Mouse (Mus musculus) limb, embryonic 10.5 days (tissue): ENCODE results near the gene Cnksr1. TPM values are rescaled to one million over a fixed set of nuclear protein-coding genes. Genes with fewer than 3 reads are reported as not detected.

Source experiments
- DNase-seq: peaks from one replicate; pipeline ENCODE4 v3.0.0-alpha.2; 2017; ENCODE audit warnings: low spot score
- H3K27ac ChIP-seq: fragments of 300-500 bp; sonication (generic); 2 replicates; pipeline ENCODE4 v1.5.1; 2016; ENCODE audit warnings: mild to moderate bottlenecking
- H3K27me3 ChIP-seq: fragments of 300-500 bp; sonication (generic); 2 replicates; pipeline ENCODE4 v1.6.1; 2016; ENCODE audit warnings: low read depth, mild to moderate bottlenecking; ENCODE audit not compliant: poor library complexity, severe bottlenecking
- H3K36me3 ChIP-seq: fragments of 300-500 bp; sonication (generic); 2 replicates; pipeline ENCODE4 v1.6.1; 2016; ENCODE audit warnings: mild to moderate bottlenecking, moderate library complexity
- H3K4me1 ChIP-seq: fragments of 300-500 bp; sonication (generic); 2 replicates; pipeline ENCODE4 v1.6.1; 2016
- H3K4me3 ChIP-seq: fragments of 300-500 bp; sonication (generic); 2 replicates; pipeline ENCODE4 v1.5.1; 2016; ENCODE audit warnings: mild to moderate bottlenecking, moderate library complexity
- H3K9me3 ChIP-seq: fragments of 300-500 bp; sonication (generic); replicated peaks from 2 replicates; pipeline ENCODE4 v1.6.1; 2016; ENCODE audit warnings: mild to moderate bottlenecking
- WGBS: fragments of 180-500 bp; shearing (Covaris S2); methylation state at CpG from one replicate; pipeline ENCODE4 v1.1.7; 2016; 5-methylcytosine and 5-hydroxymethylcytosine counted together
- polyA plus RNA-seq: library from polyadenylated mRNA; unstranded; fragments of >200 nt; fragmentation: Nextera tagmentation; extraction: Ambion mirVana; gene quantifications from 2 replicates; pipeline ENCODE4 v1.2.1, GENCODE M21; 2016

Gene Cnksr1
- polyA plus RNA-seq, 1 experiment from 2014 or later = 0.76 TPM

DNA sequence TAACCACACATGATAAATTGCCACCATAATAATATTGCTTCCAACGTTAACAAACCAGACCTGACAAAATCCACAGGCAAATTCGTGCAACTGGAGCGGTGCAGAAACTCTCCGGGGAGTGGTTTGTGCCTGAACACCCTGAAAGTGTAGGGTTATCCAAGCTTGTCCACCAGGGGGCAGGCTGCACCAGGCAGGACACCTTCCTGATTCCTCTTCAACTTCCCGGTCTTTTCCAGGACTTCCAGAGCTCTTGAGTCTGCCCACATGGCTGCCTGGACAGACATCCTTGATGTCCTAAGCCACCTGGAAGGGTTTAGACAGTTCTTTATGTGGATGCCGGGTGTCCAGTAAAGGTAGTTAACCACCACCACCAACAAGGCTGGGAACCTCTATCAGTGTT is 25.0 kb upstream of the Cnksr1 start:
- Histone ChIP-seq H3K27ac (no peak overlapping the region), H3K4me3 (no peak overlapping the region), H3K36me3 (no peaks in the 10 kb centered on the region), H3K4me1 (no peaks in the 10 kb centered on the region; the same call in 1 of the 2 replicates), H3K9me3 (no peaks in the 10 kb centered on the region), H3K27me3 (no peaks in the 10 kb centered on the region)
- peak; percentile 71 for DNase-seq
- WGBS = 32% methylated on average over 6 of the region's 6 CpGs

DNA sequence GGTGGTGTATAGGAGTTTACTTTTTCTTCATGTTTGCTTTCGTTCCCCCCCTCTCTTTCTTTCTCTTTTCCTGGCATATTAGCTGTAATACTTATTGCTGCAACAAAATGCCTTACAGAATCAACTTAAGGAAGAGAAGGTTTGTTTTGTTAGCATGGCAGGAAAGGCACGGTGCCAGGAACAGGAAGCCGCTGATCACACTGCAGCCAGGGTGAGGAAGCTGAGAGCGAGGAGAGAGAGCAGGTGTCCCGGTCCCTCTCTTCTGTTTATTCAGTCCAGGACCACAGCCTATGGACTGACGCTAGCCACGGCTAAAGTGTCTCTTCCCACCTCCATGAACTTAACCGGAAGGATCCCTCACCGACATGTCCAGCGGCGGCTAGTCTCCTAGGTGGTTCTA is 20.2 kb upstream of the Cnksr1 start:
- Histone ChIP-seq H3K36me3 (no peaks in the 10 kb centered on the region), H3K27me3 (peaks cover 29% of the 10 kb centered on the region), H3K9me3 (no peaks in the 10 kb centered on the region), H3K4me1 (peaks cover 48% of the 10 kb centered on the region), H3K4me3 (no peak overlapping the region), H3K27ac (no peak overlapping the region)
- 75% methylated on average over 11 of the region's 11 CpGs for WGBS
- DNase-seq = no peak

GRCm38 (mm10) chr4:134257198-134258009 is 19.2 kb upstream of the Cnksr1 start:
- peaks cover 39% of the 10 kb centered on the region for H3K27me3 ChIP-seq
- no peak overlapping the region for H3K4me3 ChIP-seq
- H3K36me3 ChIP-seq = no peaks in the 10 kb centered on the region
- WGBS = 8% methylated on average over 11 of the region's 11 CpGs
- DNase-seq = peak; percentile 34
- H3K27ac ChIP-seq = peak overlapping the region; percentile 82
- H3K9me3 ChIP-seq = no peaks in the 10 kb centered on the region
- peaks cover 57% of the 10 kb centered on the region for H3K4me1 ChIP-seq

DNA sequence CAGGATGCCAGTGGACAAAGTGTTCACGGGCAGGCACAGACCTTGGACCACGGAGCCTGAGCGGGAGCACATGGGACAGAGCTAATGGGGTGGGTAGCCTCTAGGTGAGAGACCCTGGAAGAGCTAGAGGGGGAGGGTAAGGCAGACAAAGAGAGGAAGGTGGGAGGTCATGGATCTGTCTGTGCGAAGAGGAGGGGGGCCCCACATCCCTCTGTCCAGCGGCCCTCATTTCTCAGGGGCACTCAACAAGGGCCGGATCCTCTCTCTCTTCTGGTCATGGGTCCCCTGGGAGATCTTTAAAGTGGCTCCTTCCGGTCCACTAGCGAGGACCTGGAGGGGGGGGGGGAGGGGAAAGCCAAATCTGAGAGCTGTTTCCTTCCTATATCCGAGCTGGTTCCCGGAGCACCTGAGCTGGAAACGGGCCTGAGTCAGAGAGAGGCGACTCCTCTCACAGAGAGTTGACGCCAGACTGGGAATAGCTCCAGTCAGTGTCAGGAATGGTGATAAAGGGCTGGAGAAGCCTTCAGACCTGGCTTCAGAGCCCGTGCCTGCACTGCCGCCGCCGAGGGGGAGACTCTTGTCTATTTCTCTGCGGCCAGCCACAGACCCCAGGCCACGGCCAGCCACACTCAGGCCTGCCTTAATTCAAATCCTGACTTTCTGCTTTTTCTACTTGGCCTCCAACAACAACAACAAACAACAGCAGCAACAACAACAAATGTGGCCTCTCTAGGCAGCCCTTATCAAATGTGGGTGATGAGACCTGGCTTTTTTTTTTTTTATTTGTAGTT is 18.4 kb upstream of the Cnksr1 start:
- H3K27ac ChIP-seq = peak overlapping the region; percentile 82
- no peaks in the 10 kb centered on the region for H3K9me3 ChIP-seq
- peak; percentile 53 for DNase-seq
- H3K36me3 ChIP-seq = no peaks in the 10 kb centered on the region
- peaks cover 65% of the 10 kb centered on the region for H3K4me1 ChIP-seq
- peaks cover 47% of the 10 kb centered on the region for H3K27me3 ChIP-seq
- peak overlapping the region; percentile 28 for H3K4me3 ChIP-seq
- WGBS = 4% methylated on average over 19 of the region's 19 CpGs

- Histone ChIP-seq H3K36me3 (no peaks in the 10 kb centered on the region), H3K27ac (peak overlapping the region; percentile 82), H3K4me1 (peaks cover 73% of the 10 kb centered on the region), H3K9me3 (no peaks in the 10 kb centered on the region), H3K27me3 (peaks cover 54% of the 10 kb centered on the region), H3K4me3 (peak overlapping the region; percentile 28; the same call in 1 of the 2 replicates)
- DNase-seq = no peak
- 20% methylated on average over 4 of the region's 4 CpGs for WGBS
Observed at GRCm38 (mm10) chr4:134255854-134256253, 17.7 kb upstream of the Cnksr1 start.

DNA sequence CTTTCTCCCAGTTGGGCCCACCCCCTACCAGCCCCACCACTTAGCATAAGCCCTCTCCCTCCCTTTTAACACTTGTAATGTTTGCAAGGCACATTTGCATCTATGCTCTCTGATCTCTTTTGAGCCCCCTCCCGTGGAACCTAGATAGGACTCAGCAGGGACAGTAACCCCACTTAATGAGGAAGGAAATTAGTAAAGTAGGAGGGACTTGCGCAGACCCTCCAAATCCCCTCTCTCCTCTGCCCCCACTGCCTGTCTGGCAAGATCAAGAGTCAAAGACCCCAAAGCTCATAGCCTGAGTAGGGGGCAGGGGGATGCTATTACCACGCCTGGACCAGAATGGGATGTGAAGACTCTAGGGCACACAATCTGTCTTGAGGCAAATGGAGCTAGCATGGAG is 16.6 kb upstream of the Cnksr1 start:
- Histone ChIP-seq H3K27ac (peak overlapping the region; percentile 88), H3K36me3 (no peaks in the 10 kb centered on the region), H3K27me3 (peaks cover 64% of the 10 kb centered on the region), H3K4me1 (peaks cover 83% of the 10 kb centered on the region), H3K9me3 (no peaks in the 10 kb centered on the region), H3K4me3 (0 out of 2 replicates have a peak overlapping the region, but pooled peaks have one; percentile 61)
- 20% methylated on average over 3 of the region's 3 CpGs for WGBS
- DNase-seq = no peak

DNA sequence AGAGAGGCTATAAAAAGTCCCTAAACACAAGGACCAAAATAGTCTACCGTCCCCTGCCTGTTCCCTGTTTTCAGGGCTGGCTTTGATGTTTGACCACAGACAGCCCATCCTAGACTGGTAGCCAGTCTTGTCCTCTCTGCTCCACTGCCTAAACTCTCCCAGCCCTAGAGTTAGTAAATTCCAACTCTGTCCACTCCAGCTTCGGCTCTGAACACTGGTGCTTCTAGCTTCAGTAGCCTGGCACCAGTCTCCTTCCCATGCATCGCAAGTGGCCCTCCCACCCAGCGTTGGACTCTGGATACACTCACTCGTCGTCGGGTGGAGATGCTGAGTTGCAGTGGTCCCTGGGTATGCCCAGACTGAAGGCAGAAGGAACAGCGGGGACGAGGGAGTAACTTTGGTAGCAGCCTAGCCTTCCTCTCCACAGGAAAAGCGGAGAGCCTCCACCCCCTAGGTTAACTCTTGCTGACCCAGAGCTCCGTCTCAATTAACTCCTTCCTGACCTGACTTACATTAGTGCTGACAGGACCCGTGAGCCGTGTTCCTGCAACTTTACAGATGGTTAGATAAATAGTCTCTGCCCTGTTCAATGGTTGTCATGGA is 15.6 kb upstream of the Cnksr1 start, which contains the start of gene Grrp1:
Gene Grrp1, minus strand, starts transcription at position 385 of the 603 bp plus-strand sequence.
- no peaks in the 10 kb centered on the region for H3K36me3 ChIP-seq
- peak within 1 kb of the TSS; percentile 88 for H3K27ac ChIP-seq

GRCm38 (mm10) chr4:134252911-134253721 is 14.9 kb upstream of the Cnksr1 start:
- H3K4me1 ChIP-seq = peaks cover 91% of the 10 kb centered on the region
- H3K4me3 ChIP-seq = peak overlapping the region; percentile 61
- peaks cover 82% of the 10 kb centered on the region for H3K27me3 ChIP-seq
- peak; percentile 51 for DNase-seq
- H3K36me3 ChIP-seq = no peaks in the 10 kb centered on the region
- H3K27ac ChIP-seq = peak overlapping the region; percentile 88
- no peaks in the 10 kb centered on the region for H3K9me3 ChIP-seq
- 2% methylated on average over 15 of the region's 15 CpGs for WGBS

More for the DNA sequence above, 15.6 kb upstream of the Cnksr1 start, which contains the start of gene Grrp1:
- WGBS = under 1% methylated on average over 13 of the region's 13 CpGs
- Histone ChIP-seq H3K9me3 (no peaks in the 10 kb centered on the region), H3K27me3 (peaks cover 75% of the 10 kb centered on the region), H3K4me1 (peaks cover 91% of the 10 kb centered on the region), H3K4me3 (peak within 1 kb of the TSS; percentile 61)
- peak; percentile 63 for DNase-seq

DNA sequence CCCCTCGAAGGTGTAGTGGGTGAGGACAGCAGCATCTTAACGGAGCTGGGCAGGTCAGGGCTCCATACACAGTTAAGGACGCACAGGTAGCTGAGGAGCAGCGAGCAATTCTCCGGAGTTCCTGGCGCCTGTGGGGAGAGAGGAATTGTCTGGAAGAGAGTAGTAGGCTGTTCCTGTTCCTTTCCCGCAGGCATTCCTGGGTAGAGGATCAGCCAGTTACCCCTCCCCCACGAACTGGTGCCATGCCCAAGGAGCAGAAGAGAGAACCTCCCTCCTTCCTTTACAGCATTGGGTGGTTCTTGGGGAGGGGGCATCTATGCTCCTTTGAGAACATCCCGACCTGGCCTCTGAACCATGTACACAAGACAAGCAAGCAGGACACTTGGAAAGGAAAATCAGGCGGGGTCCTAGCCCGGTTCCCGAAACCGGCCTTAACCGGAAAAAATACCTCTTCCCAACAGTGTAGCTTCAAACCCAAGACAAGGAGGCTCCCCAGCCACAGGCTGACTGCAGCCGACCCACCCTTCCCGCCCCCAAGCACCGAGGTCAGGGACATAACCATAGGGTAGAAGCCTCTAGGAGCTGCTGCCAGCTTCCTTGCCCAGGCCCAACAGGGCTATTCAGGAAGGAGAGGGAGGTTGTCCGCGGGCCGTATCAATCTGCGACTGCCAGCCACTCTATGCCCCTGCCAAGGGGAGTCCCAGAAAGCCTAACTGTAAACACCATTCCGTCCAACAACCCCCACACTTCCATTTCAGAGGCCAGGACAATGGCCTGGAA is 14.1 kb upstream of the Cnksr1 start:
- H3K4me3 ChIP-seq = peak overlapping the region; percentile 61
- H3K9me3 ChIP-seq = no peaks in the 10 kb centered on the region
- H3K4me1 ChIP-seq = peaks cover 83% of the 10 kb centered on the region
- H3K27me3 ChIP-seq = peaks cover 90% of the 10 kb centered on the region
- H3K27ac ChIP-seq = peak overlapping the region; percentile 88
- DNase-seq = peak; percentile 67
- 3% methylated on average over 22 of the region's 22 CpGs for WGBS
- H3K36me3 ChIP-seq = no peaks in the 10 kb centered on the region

- DNase-seq = peak; percentile 75
Observed at GRCm38 (mm10) chr4:134251241-134252130, 13.3 kb upstream of the Cnksr1 start.

GRCm38 (mm10) chr4:134250930-134251240 is 12.7 kb upstream of the Cnksr1 start:
- Histone ChIP-seq H3K36me3 (no peaks in the 10 kb centered on the region), H3K4me3 (peak overlapping the region; percentile 61), H3K4me1 (peaks cover 74% of the 10 kb centered on the region), H3K27ac (peak overlapping the region; percentile 88), H3K27me3 (peaks cover 99% of the 10 kb centered on the region), H3K9me3 (no peaks in the 10 kb centered on the region)
- WGBS = 11% methylated on average over 10 of the region's 10 CpGs
- no peak for DNase-seq

More at GRCm38 (mm10) chr4:134251241-134252130, 13.3 kb upstream of the Cnksr1 start:
- peaks cover 75% of the 10 kb centered on the region for H3K4me1 ChIP-seq
- H3K4me3 ChIP-seq = peak overlapping the region; percentile 61
- peaks cover 98% of the 10 kb centered on the region for H3K27me3 ChIP-seq
- H3K27ac ChIP-seq = peak overlapping the region; percentile 88
- H3K9me3 ChIP-seq = no peaks in the 10 kb centered on the region
- no peaks in the 10 kb centered on the region for H3K36me3 ChIP-seq
- WGBS = under 1% methylated on average over 91 of the region's 91 CpGs
